Mouse (Mus musculus) erythroblast, embryonic 14.5 days (primary cell): ENCODE results near the gene Fgd5.

ENCODE experiments used
- GATA1 ChIP-seq: IDR thresholded peaks from 2 replicates; pipeline ENCODE4 v1.6.1; 2012; ENCODE audit warnings: low read length, inconsistent platforms, mixed read lengths
- TAL1 ChIP-seq: IDR thresholded peaks from 3 replicates; pipeline ENCODE4 v1.6.1; 2012; ENCODE audit warnings: low read length, inconsistent platforms, mixed read lengths

DNA sequence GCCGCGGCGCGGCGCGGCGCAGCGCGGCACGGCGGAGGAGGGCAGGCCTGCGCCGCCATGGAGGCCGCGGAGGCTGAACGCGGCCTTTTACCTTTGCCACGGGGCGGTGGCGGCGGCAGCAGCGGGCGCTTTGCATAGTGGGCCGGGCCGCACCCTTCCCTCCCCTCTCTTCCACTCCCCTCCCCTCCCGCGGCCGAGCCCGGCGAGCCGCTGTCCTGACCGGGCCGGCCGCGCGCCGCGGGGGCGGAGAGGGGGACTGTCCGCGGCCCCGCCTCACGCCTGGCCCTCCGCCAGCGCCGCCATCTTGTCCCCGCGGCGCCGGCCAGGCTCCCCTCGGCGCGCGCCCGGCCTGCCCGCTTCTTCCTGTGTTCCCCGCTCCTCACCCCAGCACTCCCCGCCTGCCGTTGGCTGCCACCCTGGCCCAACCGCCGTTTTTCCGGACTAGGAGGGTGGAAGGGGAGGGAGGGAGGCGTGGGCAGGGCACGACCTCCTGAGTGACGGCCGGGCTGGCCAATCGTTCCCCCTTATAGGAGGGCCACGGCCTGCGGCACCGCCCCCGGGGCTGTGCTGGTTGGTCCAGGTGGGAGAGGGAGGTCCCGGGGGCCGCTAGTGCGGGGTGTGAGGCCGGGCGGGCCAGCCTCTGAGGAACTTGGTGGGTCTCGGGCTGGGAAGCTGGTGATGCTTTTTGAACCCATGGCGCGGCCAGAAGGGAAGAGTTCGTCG is 113.2 kb downstream of the Fgd5 start:
- TF ChIP-seq GATA1: no peak
- TF ChIP-seq TAL1: no peak
